Mouse (Mus musculus): ENCODE measurements around the gene Bbs1. TPM values are rescaled to one million over a fixed set of nuclear protein-coding genes. Genes with fewer than 3 reads are reported as not detected.

Bbs1 gene
- total and polyA plus RNA-seq, 3 experiments: 1.2 to 1.9 TPM; not detected in 1

- Histone ChIP-seq H3K79me2 (ENCODE audit: control insufficient read depth, insufficient read depth, low read length, poor library complexity) (no peaks in the 10 kb centered on the region), H3K9me3 (replicated peaks; ENCODE audit: insufficient read depth, low read length) (no peaks in the 10 kb centered on the region), H3K36me3 (ENCODE audit: control insufficient read depth in 1 of 2, insufficient read depth in 2 of 2, low read length in 2 of 2) (no peaks in the 10 kb centered on the region), H3K4me3 (ENCODE audit: control insufficient read depth in 1 of 2, insufficient read depth in 1 of 2, low read depth in 2 of 2, low read length in 2 of 2) (no peak overlapping the region), H3K4me1 (ENCODE audit: control insufficient read depth in 1 of 2, insufficient read depth in 2 of 2, low read length in 2 of 2) (no peaks in the 10 kb centered on the region), H3K27ac (ENCODE audit: control insufficient read depth, low read depth, low read length) (no peak overlapping the region), H3K27me3 (ENCODE audit: control insufficient read depth in 1 of 2, insufficient read depth in 2 of 2, low read length in 2 of 2) (peaks cover 0 to 4% of the 10 kb centered on the region in 2 experiments; a peak in 3 of 4 replicates), H3K9ac (ENCODE audit: control insufficient read depth, low read depth, low read length, poor library complexity, severe bottlenecking) (no peak overlapping the region)
- DNase-seq (ENCODE audit: low read depth, low spot score): no peak
- TF ChIP-seq NRF1 (IDR thresholded peaks at IDR 0.05; ENCODE audit: insufficient read depth, low read depth, low read length, poor library complexity, severe bottlenecking): no peak
- no peak for TF ChIP-seq ZC3H11A (IDR thresholded peaks at IDR 0.05; ENCODE audit: low read depth, low read length)
- no peak for TF ChIP-seq RCOR1 (IDR thresholded peaks at IDR 0.05; ENCODE audit: low read depth, low read length)
- TF ChIP-seq MYB (IDR thresholded peaks at IDR 0.05; ENCODE audit: low read depth, low read length): no peak
- TF ChIP-seq TCF12 (IDR thresholded peaks at IDR 0.05; ENCODE audit: low read depth, low read length): no peak
- TF ChIP-seq GABPA (IDR thresholded peaks at IDR 0.05; ENCODE audit: low read depth, low read length): no peak
- no peak for TF ChIP-seq ZNF384 (IDR thresholded peaks at IDR 0.05; ENCODE audit: low read depth, low read length)
- no peak for TF ChIP-seq POLR2A (IDR thresholded peaks at IDR 0.05; ENCODE audit: control insufficient read depth in 1 of 2, insufficient read depth in 1 of 2, low read depth in 1 of 2, low read length in 2 of 2, poor library complexity in 1 of 2)
- no peak for TF ChIP-seq JUND (IDR thresholded peaks at IDR 0.05; ENCODE audit: low read depth, low read length)
- TF ChIP-seq MAX (IDR thresholded peaks at IDR 0.05; ENCODE audit: low read length): no peak
- no peak for TF ChIP-seq MAZ (IDR thresholded peaks at IDR 0.05; ENCODE audit: low read depth, low read length)
- TF ChIP-seq POLR2AphosphoS5 (IDR thresholded peaks at IDR 0.05; ENCODE audit: borderline replicate concordance, low read depth, low read length): no peak
- TF ChIP-seq USF1 (IDR thresholded peaks at IDR 0.05; ENCODE audit: low read depth, low read length): no peak
- TF ChIP-seq CHD2 (IDR thresholded peaks at IDR 0.05; ENCODE audit: low read length): no peak
- TF ChIP-seq CHD1 (IDR thresholded peaks at IDR 0.05; ENCODE audit: low read depth, low read length): no peak
- no peak for TF ChIP-seq TBP (IDR thresholded peaks at IDR 0.05; ENCODE audit: low read depth, low read length)
- TF ChIP-seq CTCF (IDR thresholded peaks at IDR 0.05 in 2 of 3, conservative IDR thresholded peaks at IDR 0.05 in 1 of 3; ENCODE audit: control insufficient read depth in 1 of 3, insufficient read depth in 1 of 3, low read depth in 2 of 3, low read length in 3 of 3, poor library complexity in 1 of 3, severe bottlenecking in 1 of 3): no peak
- no peak for TF ChIP-seq EP300 (IDR thresholded peaks at IDR 0.05; ENCODE audit: low read depth in 1 of 2, low read length in 2 of 2)
- TF ChIP-seq ETS1 (IDR thresholded peaks at IDR 0.05; ENCODE audit: low read depth, low read length): no peak
- no peak for TF ChIP-seq RAD21 (IDR thresholded peaks at IDR 0.05; ENCODE audit: low read depth, low read length)
Observed at GRCm38 (mm10) chr19:4936896-4937295, 30.5 kb upstream of the Bbs1 start.

- peak overlapping the region; percentile 86 for H3K9ac ChIP-seq (ENCODE audit: control insufficient read depth, low read depth, low read length, poor library complexity, severe bottlenecking)
- peaks cover 0 to 4% of the 10 kb centered on the region in 2 experiments; a peak in 2 of 4 replicates for H3K36me3 ChIP-seq (ENCODE audit: control insufficient read depth in 1 of 2, insufficient read depth in 2 of 2, low read length in 2 of 2)
- no peaks in the 10 kb centered on the region for H3K9me3 ChIP-seq (replicated peaks; ENCODE audit: insufficient read depth, low read length)
- H3K27me3 ChIP-seq (ENCODE audit: control insufficient read depth in 1 of 2, insufficient read depth in 2 of 2, low read length in 2 of 2): no peaks in the 10 kb centered on the region
- peak overlapping the region; percentile 65 to 69 for H3K4me3 ChIP-seq (ENCODE audit: control insufficient read depth in 1 of 2, insufficient read depth in 1 of 2, low read depth in 2 of 2, low read length in 2 of 2)
- H3K79me2 ChIP-seq (ENCODE audit: control insufficient read depth, insufficient read depth, low read length, poor library complexity): peaks cover 5% of the 10 kb centered on the region; the same call in 1 of the 2 replicates
- no peak overlapping the region for H3K27ac ChIP-seq (ENCODE audit: control insufficient read depth, low read depth, low read length)
- H3K4me1 ChIP-seq (ENCODE audit: control insufficient read depth in 1 of 2, insufficient read depth in 2 of 2, low read length in 2 of 2): peaks cover 0 to 9% of the 10 kb centered on the region in 2 experiments; a peak in 2 of 4 replicates
- no peak for DNase-seq (ENCODE audit: low read depth, low spot score)
- TF ChIP-seq SMC3 (IDR thresholded peaks at IDR 0.05; ENCODE audit: low read depth, low read length) (no peak), HCFC1 (IDR thresholded peaks at IDR 0.05; ENCODE audit: low read depth, low read length) (no peak), JUND (IDR thresholded peaks at IDR 0.05; ENCODE audit: low read depth, low read length) (no peak), MAFK (IDR thresholded peaks at IDR 0.05; ENCODE audit: borderline replicate concordance, low read depth, low read length) (no peak), BHLHE40 (IDR thresholded peaks at IDR 0.05; ENCODE audit: borderline replicate concordance, low read depth, low read length) (no peak), E2F4 (IDR thresholded peaks at IDR 0.05; ENCODE audit: borderline replicate concordance, low read depth, low read length) (no peak), MAX (IDR thresholded peaks at IDR 0.05; ENCODE audit: low read length) (no peak), NELFE (IDR thresholded peaks at IDR 0.05; ENCODE audit: low read depth, low read length) (no peak), RCOR1 (IDR thresholded peaks at IDR 0.05; ENCODE audit: low read depth, low read length) (no peak)
Observed at GRCm38 (mm10) chr19:4928781-4929180, 22.4 kb upstream of the Bbs1 start.
